Mouse (Mus musculus): Measurements from ENCODE around the gene Piwil4. TPM values are rescaled to one million over a fixed set of nuclear protein-coding genes. Genes with fewer than 3 reads are reported as not detected.
"Not testable (repeated sequence)": the region's sequence is repeated elsewhere in the genome, so short reads cannot be mapped to it uniquely, and the experiment has no call there.

Piwil4 gene
- total and polyA plus RNA-seq, 3 experiments = 0.04 to 0.11 TPM; not detected in 1

GRCm38 (mm10) chr9:14705321-14706162, 35.0 kb downstream of the Piwil4 start:
- no peaks in the 10 kb centered on the region for H3K9me3 ChIP-seq (replicated peaks; ENCODE audit: low read length)
- H3K4me2 ChIP-seq (ENCODE audit: insufficient read depth, low read depth, poor library complexity, severe bottlenecking) = no peak overlapping the region
- H3K36me3 ChIP-seq (replicated peaks in 1 of 2; ENCODE audit: control insufficient read depth in 1 of 2, insufficient read depth in 1 of 2, low read length in 1 of 2) = no peaks in the 10 kb centered on the region
- H3K9ac ChIP-seq (ENCODE audit: insufficient read depth, low read depth) = no peak overlapping the region
- no peak for DNase-seq (ENCODE audit: extremely low read depth)
- H3K79me2 ChIP-seq (replicated peaks; ENCODE audit: control insufficient read depth, extremely low read depth, insufficient read depth, poor library complexity, severe bottlenecking) = no peaks in the 10 kb centered on the region
- H3K27ac ChIP-seq (ENCODE audit: insufficient read depth, low read depth) = no peak overlapping the region
- peaks cover 0 to 10% of the 10 kb centered on the region in 2 experiments; a peak in 2 of 4 replicates for H3K4me1 ChIP-seq (ENCODE audit: control insufficient read depth in 1 of 2, insufficient read depth in 2 of 2)
- no peak for TF ChIP-seq BHLHE40 (IDR thresholded peaks at IDR 0.05; ENCODE audit: low read depth, low read length)
- no peak for TF ChIP-seq RCOR1 (conservative IDR thresholded peaks at IDR 0.05; ENCODE audit: low read depth, low read length)
- no peak for TF ChIP-seq GABPA (IDR thresholded peaks at IDR 0.05; ENCODE audit: insufficient replicate concordance, low read depth, low read length)
- no peak for TF ChIP-seq MAX (IDR thresholded peaks at IDR 0.05; ENCODE audit: low read length)
- TF ChIP-seq CHD1 (IDR thresholded peaks at IDR 0.05; ENCODE audit: low read depth, low read length) = no peak
- TF ChIP-seq TCF12 (IDR thresholded peaks at IDR 0.05; ENCODE audit: low read depth, low read length) = no peak
- TF ChIP-seq ZNF384 (IDR thresholded peaks at IDR 0.05; ENCODE audit: low read depth, low read length) = no peak
- TF ChIP-seq PAX5 (IDR thresholded peaks at IDR 0.05; ENCODE audit: low read length) = no peak
- no peak for TF ChIP-seq UBTF (IDR thresholded peaks at IDR 0.05; ENCODE audit: low read depth, low read length)
- no peak for TF ChIP-seq RAD21 (IDR thresholded peaks at IDR 0.05; ENCODE audit: low read depth, low read length)
- TF ChIP-seq HCFC1 (IDR thresholded peaks at IDR 0.05; ENCODE audit: low read depth, low read length) = no peak
- TF ChIP-seq CTCF (conservative IDR thresholded peaks at IDR 0.05 in 1 of 2, IDR thresholded peaks at IDR 0.05 in 1 of 2; ENCODE audit: low read depth in 2 of 2, low read length in 2 of 2) = no peak
- no peak for TF ChIP-seq NELFE (IDR thresholded peaks at IDR 0.05; ENCODE audit: low read depth, low read length)
- no peak for TF ChIP-seq MXI1 (IDR thresholded peaks at IDR 0.05; ENCODE audit: low read depth, low read length)
- TF ChIP-seq MAFK (IDR thresholded peaks at IDR 0.05; ENCODE audit: insufficient replicate concordance, low read length) = no peak
- no peak overlapping the region for H3K4me3 ChIP-seq (replicated peaks in 1 of 3; ENCODE audit: low read depth in 2 of 3, low read length in 2 of 3, poor library complexity in 1 of 3)
- dilution Hi-C loops (cut with MboI; ENCODE audit: extremely low pct_ligation_motif_present, extremely low pct_unique_long_range_greater_than_20kb, low sequenced_read_pairs) = no loop called here
- in situ Hi-C loops (cut with MboI; ENCODE audit: low pct_ligation_motif_present, low pct_unique_long_range_greater_than_20kb, low sequenced_read_pairs) = no loop called here
- no peaks in the 10 kb centered on the region for H3K27me3 ChIP-seq (replicated peaks)

GRCm38 (mm10) chr9:14700795-14701194, 39.7 kb downstream of the Piwil4 start:
- dilution Hi-C loops (cut with MboI; ENCODE audit: extremely low pct_ligation_motif_present, extremely low pct_unique_long_range_greater_than_20kb, low sequenced_read_pairs); H3K27me3 ChIP-seq (replicated peaks); H3K79me2 ChIP-seq (replicated peaks; ENCODE audit: control insufficient read depth, extremely low read depth, insufficient read depth, poor library complexity, severe bottlenecking); H3K4me1 ChIP-seq (ENCODE audit: control insufficient read depth in 1 of 2, insufficient read depth in 2 of 2); DNase-seq (ENCODE audit: extremely low read depth); H3K9me3 ChIP-seq (replicated peaks; ENCODE audit: low read length); H3K36me3 ChIP-seq (replicated peaks in 1 of 2; ENCODE audit: control insufficient read depth in 1 of 2, insufficient read depth in 1 of 2, low read length in 1 of 2); H3K4me2 ChIP-seq (ENCODE audit: insufficient read depth, low read depth, poor library complexity, severe bottlenecking); H3K9ac ChIP-seq (ENCODE audit: insufficient read depth, low read depth); H3K27ac ChIP-seq (ENCODE audit: insufficient read depth, low read depth); in situ Hi-C loops (cut with MboI; ENCODE audit: low pct_ligation_motif_present, low pct_unique_long_range_greater_than_20kb, low sequenced_read_pairs); H3K4me3 ChIP-seq (replicated peaks in 1 of 3; ENCODE audit: low read depth in 2 of 3, low read length in 2 of 3, poor library complexity in 1 of 3): not testable (repeated sequence)
- peak in 1 of 2 experiments; percentile 26; a peak in 2 of 4 replicates for TF ChIP-seq CTCF (conservative IDR thresholded peaks at IDR 0.05 in 1 of 2, IDR thresholded peaks at IDR 0.05 in 1 of 2; ENCODE audit: low read depth in 2 of 2, low read length in 2 of 2)
